16 mouse cellular contexts compared by ENCODE assay signal in the genomic region with DNA sequence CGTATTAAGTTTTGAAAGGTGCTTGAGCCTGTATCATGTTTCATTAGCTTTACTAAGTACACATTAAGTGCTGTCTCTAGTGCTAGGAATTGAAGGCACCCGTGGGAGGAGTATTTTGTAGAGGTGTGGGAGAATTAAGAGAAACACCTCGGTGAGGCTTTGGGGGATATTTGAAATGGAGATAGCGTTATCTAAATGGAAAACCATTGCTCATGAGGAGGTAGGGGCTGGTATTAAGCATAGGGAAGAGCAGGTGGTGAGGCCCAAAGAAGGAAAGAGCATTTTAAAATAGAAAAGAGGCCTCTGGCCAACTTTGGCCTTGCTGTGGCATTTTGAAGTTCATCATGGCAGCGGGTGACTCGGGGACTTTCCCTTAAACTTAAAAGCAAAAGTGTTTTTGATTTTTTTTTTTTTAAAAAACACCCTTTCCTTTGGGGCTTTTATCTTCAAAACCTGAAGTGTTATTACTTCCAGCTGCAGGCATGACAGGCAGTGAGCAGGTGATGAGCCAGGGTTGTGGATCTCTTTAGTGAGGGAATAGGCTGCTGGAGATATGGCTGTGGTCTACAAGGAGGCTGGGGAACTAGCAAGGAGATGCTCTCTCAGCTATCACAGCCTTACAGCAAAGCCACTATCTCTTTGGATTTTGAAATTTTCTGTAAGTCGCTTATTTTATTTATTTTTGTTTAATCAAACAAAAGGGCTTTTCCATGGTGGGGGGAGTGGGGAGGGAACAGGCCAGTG. TPM values are rescaled to one million over a fixed set of nuclear protein-coding genes. Genes with fewer than 3 reads are reported as not detected.
DNase-seq lines count a peak whose midpoint lies in the region; ATAC-seq lines count a peak whose summit lies in the region.
"Had no signal": no experiment of that assay in that cellular context is flagged by ENCODE, and none has a peak within 500 bp of the region (broad histone marks: within the 10 kb centered on the region; RNA-seq: fewer than 3 reads in every experiment).

No protein-coding gene starts in this region.

- H3K4me3 ChIP-seq in lung, embryonic 16.5 days (ENCODE audit: low read length): no peak overlapping the region
- no peak overlapping the region for H3K4me3 ChIP-seq in liver, embryonic 12.5 days
- H3K4me3 ChIP-seq: neural tube, embryonic 12.5 days had no signal

- ATAC-seq in lung, embryonic 16.5 days (ENCODE audit: low read depth): no peak
- ATAC-seq in liver, embryonic 12.5 days: peak; percentile 43; the same call in 1 of the 2 replicates
- ATAC-seq: forebrain, embryonic 14.5 days; midbrain, embryonic 16.5 days had no signal

- 0 out of 2 replicates have a peak, but pooled peaks cover 2% of the 10 kb centered on the region for H3K9me3 ChIP-seq in lung, embryonic 16.5 days (ENCODE audit: control insufficient read depth, low read length)
- no peaks in the 10 kb centered on the region for H3K9me3 ChIP-seq in liver, embryonic 12.5 days (replicated peaks)
- H3K9me3 ChIP-seq: neural tube, embryonic 12.5 days had no signal

- H3K27ac ChIP-seq in lung, embryonic 16.5 days (ENCODE audit: low read length): peak overlapping the region; percentile 18
- peak overlapping the region; percentile 69 for H3K27ac ChIP-seq in liver, embryonic 12.5 days
- H3K27ac ChIP-seq: neural tube, embryonic 12.5 days had no signal

- H3K36me3 ChIP-seq in lung, embryonic 16.5 days (ENCODE audit: control insufficient read depth, insufficient read depth, low read length): peaks cover 23% of the 10 kb centered on the region
- peaks cover 20% of the 10 kb centered on the region for H3K36me3 ChIP-seq in liver, embryonic 12.5 days

- H3K27me3 ChIP-seq in lung, embryonic 16.5 days (ENCODE audit: control insufficient read depth, insufficient read depth, low read depth, low read length): no peaks in the 10 kb centered on the region
- H3K27me3 ChIP-seq in liver, embryonic 12.5 days (replicated peaks): no peaks in the 10 kb centered on the region
- H3K27me3 ChIP-seq: neural tube, embryonic 12.5 days had no signal

- WGBS in lung, embryonic 16.5 days: 48% methylated on average over 7 of the region's 7 CpGs
- WGBS in liver, embryonic 12.5 days (ENCODE audit: insufficient replicate concordance): 50% methylated on average over 7 of the region's 7 CpGs

- DNase-seq in heart, adult 8-10 months (ENCODE audit: low spot score): peak; percentile 7
- no peak for DNase-seq in heart, adult 9 months (ENCODE audit: low spot score in 2 of 2)
- no peak for DNase-seq in lung, postnatal 14 days
- peak; percentile 50 for DNase-seq in naive thymus-derived CD4-positive, alpha-beta T cell, adult 2 months (ENCODE audit: low read depth)
- DNase-seq in thymus, adult 18-20 months: no peak
- DNase-seq in layer of hippocampus, adult 18-20 months (ENCODE audit: low spot score in 2 of 2): no peak
- DNase-seq: adrenal gland, postnatal 14 days; B cell, adult 2 months; cerebellum, adult 9-10 months; embryo, embryonic 11 days; kidney, postnatal 14 days had no signal

- H3K4me1 ChIP-seq in lung, embryonic 16.5 days (replicated peaks; ENCODE audit: control insufficient read depth, insufficient read depth, low read length): peaks cover 7% of the 10 kb centered on the region
- peaks cover 55% of the 10 kb centered on the region for H3K4me1 ChIP-seq in liver, embryonic 12.5 days

- H3K4me2 ChIP-seq in lung, embryonic 16.5 days (ENCODE audit: low read depth, low read length): no peak overlapping the region
- peak overlapping the region; percentile 32 for H3K4me2 ChIP-seq in liver, embryonic 12.5 days
- H3K4me2 ChIP-seq: neural tube, embryonic 12.5 days had no signal

- no peak overlapping the region for H3K9ac ChIP-seq in lung, embryonic 16.5 days (ENCODE audit: low read length)
- 0 out of 2 replicates have a peak overlapping the region, but pooled peaks have one; percentile 34 for H3K9ac ChIP-seq in liver, embryonic 12.5 days
- H3K9ac ChIP-seq: neural tube, embryonic 12.5 days had no signal

RNA-seq across cellular contexts. Expression of gene Plpp1, which starts 9.1 kb away (rescaled TPM):
- total RNA-seq in heart, adult 8-10 months (2022): 10 to 100 TPM; 36.4 to 44.4 (median 39.3) TPM
- 81.5 and 90.8 TPM in 2 replicates for polyA plus RNA-seq in lung, embryonic 16.5 days (2015; fragmentation: Nextera tagmentation; extraction: Ambion mirVana)
- polyA plus RNA-seq in liver, embryonic 12.5 days (2016; fragmentation: Nextera tagmentation; extraction: Ambion mirVana): 28.6 and 30.8 TPM in 2 replicates
- 10 to 100 TPM; 25.7 to 27.7 TPM for total RNA-seq in layer of hippocampus, adult 18-20 months (2021)

Comparison
In these comparisons a context has a peak if more than half of its experiments do, and no peak if none do; other contexts are left out.
1. DNase-seq: peak in heart, adult 8-10 months (single experiment) and naive thymus-derived CD4-positive, alpha-beta T cell, adult 2 months (single experiment); none in heart, adult 9 months (0 of 2), lung, postnatal 14 days (single experiment), thymus, adult 18-20 months (0 of 2) and layer of hippocampus, adult 18-20 months (0 of 2).